Mouse (Mus musculus) adrenal gland, adult 2 months (tissue): ENCODE results near the gene Atp1a2. TPM values are rescaled to one million over a fixed set of nuclear protein-coding genes. Genes with fewer than 3 reads are reported as not detected.
A peak's percentile ranks its signal among the peaks of the same experiment; 100 is the strongest.

Experiments
- DNase-seq: peaks from one replicate; pipeline ENCODE4 v3.0.0; 2021
- polyA plus RNA-seq: library from polyadenylated mRNA; depleted of rRNA; stranded (reverse); fragments of >200 nt; gene quantifications from 2 replicates; pipeline ENCODE4 v1.2.3, GENCODE M21; 2012
- total RNA-seq, 2 experiments: library from RNA; stranded (reverse); gene quantifications; 2 replicates each; pipeline ENCODE4 v1.2.3; 2021

Gene Atp1a2
- total and polyA plus RNA-seq, 3 experiments: 57.3 to 247 (median 126) TPM

DNA sequence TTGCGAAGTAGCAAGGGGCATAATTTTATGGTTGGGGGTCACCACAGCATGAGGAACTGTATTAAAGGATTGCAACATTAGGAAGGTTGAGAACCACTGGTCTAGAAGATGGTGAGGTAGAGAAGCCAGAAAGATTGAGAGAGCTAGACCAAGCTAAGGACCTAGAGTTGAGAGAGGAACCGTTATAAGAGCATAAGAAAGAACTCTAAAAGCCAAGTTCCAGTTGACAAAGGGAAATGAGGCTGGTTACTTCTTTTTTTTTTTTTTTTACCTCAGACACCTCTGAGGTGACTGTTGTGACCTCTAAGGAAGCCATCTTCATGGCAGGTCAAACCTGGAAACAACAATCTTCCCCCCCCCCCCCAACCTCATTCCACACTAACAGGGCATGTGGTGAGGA lies 7.3 kb upstream of the Atp1a2 start:
- no peak for DNase-seq

- no peak for DNase-seq
Measured at GRCm38 (mm10) chr1:172304443-172304842, 6.6 kb upstream of the Atp1a2 start.

GRCm38 (mm10) chr1:172302851-172303250 lies 5.0 kb upstream of the Atp1a2 start:
- DNase-seq: no peak

DNA sequence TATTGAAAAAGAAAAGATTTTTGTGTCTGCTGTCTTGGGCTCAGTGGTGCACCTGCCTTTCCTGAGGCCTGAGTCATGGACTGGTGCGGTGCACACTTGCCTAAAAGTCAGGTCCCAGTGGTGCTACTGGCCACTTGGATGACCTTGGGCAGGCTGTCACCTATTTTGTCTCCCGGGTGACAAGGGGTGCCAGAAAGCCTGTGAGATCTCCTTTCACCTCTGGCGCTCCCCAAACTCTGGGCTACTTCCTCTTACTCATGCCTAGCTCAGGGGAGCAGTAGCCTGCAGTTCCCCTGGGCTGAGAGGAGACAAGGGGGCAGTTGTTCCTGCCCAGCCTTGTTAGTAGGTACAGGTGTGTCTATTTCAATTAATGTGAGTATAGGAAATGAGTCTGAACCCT lies 4.4 kb upstream of the Atp1a2 start:
- no peak for DNase-seq

DNA sequence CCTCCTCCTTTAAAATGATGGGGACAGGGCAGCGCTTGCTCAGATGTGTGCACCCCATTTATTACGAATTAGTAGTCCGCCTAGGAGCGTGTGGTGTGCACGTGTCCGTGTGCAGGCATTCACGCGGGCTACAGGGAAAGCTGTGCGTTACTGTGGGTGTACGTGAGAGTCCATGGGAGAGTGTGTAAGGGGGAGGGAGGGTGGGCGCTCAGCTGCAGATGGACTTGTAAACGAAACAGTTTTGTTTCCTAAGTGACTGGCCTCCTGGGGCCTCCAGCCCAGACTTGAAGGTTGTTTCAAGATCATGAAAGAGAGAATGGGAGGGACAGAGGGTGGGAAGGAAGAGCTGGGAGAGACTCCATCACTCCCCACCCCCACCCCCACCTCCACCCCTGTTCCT lies 3.3 kb upstream of the Atp1a2 start:
- no peak for DNase-seq

DNA sequence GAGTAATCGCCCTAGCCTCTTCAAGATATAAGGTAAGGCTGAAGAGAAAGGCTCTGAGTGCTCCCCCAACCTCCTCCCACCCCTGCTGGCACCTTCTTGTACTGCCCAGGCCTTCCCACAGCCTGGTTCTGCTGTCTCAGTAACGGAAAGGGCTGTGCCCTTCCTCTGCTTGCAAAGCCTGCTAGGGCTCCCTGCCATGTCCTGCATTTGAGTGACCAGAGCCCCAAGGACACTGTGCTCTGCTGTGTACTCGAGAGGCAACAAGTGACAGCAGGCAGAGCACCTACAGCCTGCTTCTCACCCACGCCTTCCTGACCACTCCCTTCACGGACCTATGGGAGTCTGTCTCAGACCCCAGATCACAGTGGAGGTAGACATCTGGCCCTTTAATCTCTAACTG lies 2.4 kb upstream of the Atp1a2 start:
- peak; percentile 79 for DNase-seq

GRCm38 (mm10) chr1:172299528-172299927 lies 1.7 kb upstream of the Atp1a2 start:
- DNase-seq: peak; percentile 23

DNA sequence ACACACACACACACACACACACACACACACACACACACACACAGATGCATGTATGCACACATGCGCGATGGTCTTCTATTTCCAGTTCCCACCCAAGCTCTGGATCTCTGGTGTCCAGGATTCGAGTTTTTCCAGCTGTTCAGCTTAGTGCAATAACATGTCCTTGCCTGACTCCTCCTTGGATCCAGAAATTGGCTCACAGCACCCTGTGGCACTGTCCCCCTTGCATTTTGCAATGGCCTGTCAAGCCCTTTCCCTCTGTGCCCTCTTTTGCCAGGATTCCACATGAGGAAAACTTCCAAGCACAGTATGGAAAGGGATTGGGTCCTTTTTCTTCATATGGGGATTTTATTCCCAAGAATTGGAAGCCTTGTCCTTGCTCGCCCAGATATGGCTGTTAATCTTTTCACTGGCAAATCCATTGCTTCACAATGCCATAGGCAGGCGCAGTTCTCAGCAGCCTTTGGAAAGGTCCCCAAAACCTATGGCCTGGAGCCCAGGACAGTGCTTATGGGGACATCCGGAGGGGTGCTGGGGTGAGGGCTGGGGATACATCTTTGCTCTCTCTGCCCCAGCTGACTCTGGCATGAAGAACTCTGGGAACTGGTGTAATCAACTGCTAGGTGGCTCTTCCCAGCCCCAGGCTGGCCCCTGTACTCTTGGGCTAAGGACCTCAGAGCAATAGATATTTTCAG lies 901 bp downstream of the Atp1a2 start:
- peak; percentile 68 for DNase-seq

- DNase-seq: no peak
Measured at GRCm38 (mm10) chr1:172295751-172296197, 2.1 kb downstream of the Atp1a2 start.

DNA sequence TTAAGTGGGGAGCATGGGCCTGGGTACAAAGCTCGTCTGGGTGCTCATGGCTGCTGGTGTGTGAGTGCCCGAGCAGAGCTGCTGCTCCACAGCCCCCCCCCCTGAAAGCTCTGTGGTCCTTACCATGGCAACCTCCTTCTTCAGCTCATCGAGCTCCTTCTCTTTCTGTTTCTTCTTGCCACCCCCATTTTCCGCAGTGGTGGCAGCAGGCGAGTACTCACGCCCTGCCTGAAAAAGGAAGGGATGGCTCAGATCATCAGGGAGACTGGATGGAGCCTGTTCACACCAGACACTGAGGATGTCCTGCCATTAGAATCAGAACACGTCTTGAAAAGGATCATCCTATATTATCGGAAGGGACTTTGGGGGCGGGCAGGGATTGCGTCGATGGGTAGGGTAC lies 4.4 kb downstream of the Atp1a2 start:
- no peak for DNase-seq

GRCm38 (mm10) chr1:172292880-172293279 lies 5.0 kb downstream of the Atp1a2 start:
- peak; percentile 68 for DNase-seq

GRCm38 (mm10) chr1:172289617-172289946 lies 8.3 kb downstream of the Atp1a2 start:
- no peak for DNase-seq

DNA sequence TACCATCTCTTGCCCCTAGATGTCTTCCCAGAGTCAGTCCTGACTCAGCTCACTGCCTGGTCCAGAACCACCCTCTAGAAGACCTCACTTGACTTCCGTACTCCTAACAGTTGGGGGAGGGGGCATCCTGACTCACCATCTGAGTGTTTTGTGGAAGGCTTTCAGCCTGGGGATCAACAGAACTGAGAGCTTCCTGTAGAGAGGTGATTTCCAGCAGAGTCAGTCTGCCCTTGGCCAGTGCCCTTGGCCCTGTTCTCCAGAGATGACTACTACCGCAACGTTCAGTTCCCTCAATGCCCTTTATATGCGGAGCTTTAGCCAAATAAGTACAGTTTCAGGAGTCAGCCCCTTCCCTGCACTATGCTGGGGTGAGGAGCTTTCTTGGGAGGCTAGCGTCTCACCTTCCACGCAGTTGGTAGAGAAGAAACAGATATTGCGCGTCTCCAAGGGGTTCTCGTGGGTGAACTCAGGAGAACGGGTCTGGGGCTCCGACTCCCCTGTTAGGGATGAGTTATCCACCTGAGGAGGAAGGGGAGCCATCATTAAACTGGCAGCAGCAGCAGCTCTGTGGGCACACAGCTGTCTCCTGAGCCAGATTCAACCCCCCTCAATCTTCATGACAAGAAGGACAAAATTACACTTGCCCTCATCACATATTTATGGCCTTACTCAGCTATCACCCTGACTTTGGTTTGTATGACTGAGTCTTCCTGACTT lies 8.8 kb downstream of the Atp1a2 start:
- DNase-seq: peak; percentile 87

GRCm38 (mm10) chr1:172286740-172287139 lies 11.1 kb downstream of the Atp1a2 start:
- peak; percentile 63 for DNase-seq

- no peak for DNase-seq
Measured at GRCm38 (mm10) chr1:172284221-172284620, 13.6 kb downstream of the Atp1a2 start.

- no peak for DNase-seq
Measured at GRCm38 (mm10) chr1:172283073-172283472, 14.8 kb downstream of the Atp1a2 start.

GRCm38 (mm10) chr1:172281522-172282254 lies 16.2 kb downstream of the Atp1a2 start:
- DNase-seq: peak; percentile 81

DNA sequence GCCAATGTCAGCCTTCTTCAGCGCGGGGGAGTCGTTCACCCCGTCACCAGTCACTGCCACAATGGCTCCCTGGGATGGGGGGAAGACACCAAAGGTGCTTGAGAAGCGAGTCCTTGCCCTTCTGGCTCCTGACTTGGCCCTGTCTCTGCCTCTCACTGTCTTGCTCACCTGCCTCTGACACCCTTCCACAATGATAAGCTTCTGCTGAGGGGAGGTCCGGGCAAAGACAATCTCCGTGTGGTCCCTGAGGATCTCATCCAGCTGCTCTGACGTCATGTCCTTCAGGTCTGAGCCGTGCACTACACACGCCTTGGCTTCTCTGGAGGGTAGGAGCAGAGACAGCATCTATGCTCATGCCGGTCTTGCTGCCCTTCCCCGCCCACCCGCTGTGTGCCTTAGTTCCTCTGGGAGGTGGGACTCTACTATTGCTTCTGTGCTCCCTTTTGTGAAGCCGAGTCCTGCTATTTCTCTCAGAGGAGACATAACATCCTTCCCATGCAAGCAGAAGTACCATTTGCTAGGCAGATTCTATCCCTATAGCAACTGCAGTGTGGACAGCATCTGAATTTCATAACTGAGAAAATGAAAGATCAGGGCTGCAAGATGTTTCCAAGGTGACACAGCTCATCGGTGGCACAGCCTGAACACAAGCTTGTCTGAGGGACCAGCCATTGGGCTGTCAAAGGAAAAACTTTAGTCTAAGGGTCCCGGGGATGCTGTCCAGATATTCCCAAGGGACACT lies 17.9 kb downstream of the Atp1a2 start:
- no peak for DNase-seq

- DNase-seq: no peak
Measured at GRCm38 (mm10) chr1:172278328-172278727, 19.5 kb downstream of the Atp1a2 start.

- no peak for DNase-seq
Measured at GRCm38 (mm10) chr1:172277172-172277571, 20.7 kb downstream of the Atp1a2 start.

DNA sequence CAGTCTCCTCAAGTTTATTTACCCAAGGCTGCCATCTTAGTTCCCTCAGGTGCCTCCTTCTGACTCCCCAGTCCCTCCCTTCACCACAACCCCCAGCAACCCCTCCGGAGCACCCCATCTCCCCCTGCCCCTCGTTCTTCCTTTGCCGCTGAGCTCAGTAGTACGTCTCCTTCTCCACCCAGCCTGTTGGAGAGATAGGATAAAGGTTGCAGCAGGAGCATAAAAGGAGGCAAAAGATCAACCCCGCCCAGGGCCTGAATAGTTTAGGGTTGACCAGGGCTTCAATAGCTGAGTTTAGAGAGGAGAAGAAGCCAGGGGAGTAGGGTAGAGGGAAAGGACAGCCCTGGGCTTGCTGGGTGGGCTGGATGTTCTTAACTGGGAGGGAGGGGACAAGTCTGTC lies 23.3 kb downstream of the Atp1a2 start:
- DNase-seq: no peak

GRCm38 (mm10) chr1:172274116-172274515 lies 23.7 kb downstream of the Atp1a2 start:
- DNase-seq: no peak
